Mouse (Mus musculus) T-helper 17 cell (primary cell): Measurements from ENCODE around the gene Gm26938.

Source experiments
- in situ Hi-C, 2 experiments: fragments of 300-600 bp; cut with MboI, MseI; formaldehyde crosslinking; loops; 1 replicate in 1 of 2; 2 replicates in 1 of 2; pipeline ENCODE4 v1.15.1; 2025; ENCODE audit warnings: high pct_unique_total_duplicates in 2 of 2

The Gm26938 gene

GRCm38 (mm10) chr5:139817292-139817691 is 8.9 kb downstream of the Gm26938 start:
- in situ Hi-C loops: loop anchor here in 1 of 2 experiments (10.0 kb wide), 1 partner anchor 908 kb away; the partner anchor contains the start of gene Amz1

- in situ Hi-C loops: loop anchor here in 1 of 2 experiments (10.0 kb wide), 1 partner anchor 908 kb away; the partner anchor contains the start of gene Amz1
Observed at GRCm38 (mm10) chr5:139816445-139816844, 9.8 kb downstream of the Gm26938 start.

- in situ Hi-C loops: loop anchor here in 1 of 2 experiments (10.0 kb wide), 1 partner anchor 909 kb away; the partner anchor contains the start of gene Amz1
Observed at GRCm38 (mm10) chr5:139815964-139816363, 10.2 kb downstream of the Gm26938 start.

GRCm38 (mm10) chr5:139813963-139814381 is 12.2 kb downstream of the Gm26938 start:
- in situ Hi-C loops: loop anchor here in 1 of 2 experiments (10.0 kb wide), 1 partner anchor 911 kb away; the partner anchor contains the start of gene Amz1

DNA sequence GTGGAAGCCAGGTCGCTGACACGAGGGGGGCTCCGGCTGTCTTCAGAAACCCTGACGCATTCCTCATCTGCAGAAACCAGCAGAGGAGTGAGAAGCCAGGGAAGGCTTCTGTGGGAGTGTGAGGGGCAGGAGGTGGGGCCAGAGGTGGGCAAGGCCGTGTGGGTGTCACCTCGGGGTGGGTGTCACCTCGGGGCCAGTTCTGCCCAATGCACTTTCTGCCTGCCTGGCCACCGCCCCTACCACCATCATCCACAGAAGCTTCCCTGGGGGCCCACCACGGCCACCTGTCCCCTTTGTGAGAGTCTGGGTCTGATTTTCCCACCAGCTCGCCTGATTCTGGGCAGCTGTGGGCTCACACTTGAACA is 13.1 kb downstream of the Gm26938 start:
- in situ Hi-C loops: loop anchor here in 1 of 2 experiments (10.0 kb wide), 1 partner anchor 912 kb away; the partner anchor contains the start of gene Amz1

DNA sequence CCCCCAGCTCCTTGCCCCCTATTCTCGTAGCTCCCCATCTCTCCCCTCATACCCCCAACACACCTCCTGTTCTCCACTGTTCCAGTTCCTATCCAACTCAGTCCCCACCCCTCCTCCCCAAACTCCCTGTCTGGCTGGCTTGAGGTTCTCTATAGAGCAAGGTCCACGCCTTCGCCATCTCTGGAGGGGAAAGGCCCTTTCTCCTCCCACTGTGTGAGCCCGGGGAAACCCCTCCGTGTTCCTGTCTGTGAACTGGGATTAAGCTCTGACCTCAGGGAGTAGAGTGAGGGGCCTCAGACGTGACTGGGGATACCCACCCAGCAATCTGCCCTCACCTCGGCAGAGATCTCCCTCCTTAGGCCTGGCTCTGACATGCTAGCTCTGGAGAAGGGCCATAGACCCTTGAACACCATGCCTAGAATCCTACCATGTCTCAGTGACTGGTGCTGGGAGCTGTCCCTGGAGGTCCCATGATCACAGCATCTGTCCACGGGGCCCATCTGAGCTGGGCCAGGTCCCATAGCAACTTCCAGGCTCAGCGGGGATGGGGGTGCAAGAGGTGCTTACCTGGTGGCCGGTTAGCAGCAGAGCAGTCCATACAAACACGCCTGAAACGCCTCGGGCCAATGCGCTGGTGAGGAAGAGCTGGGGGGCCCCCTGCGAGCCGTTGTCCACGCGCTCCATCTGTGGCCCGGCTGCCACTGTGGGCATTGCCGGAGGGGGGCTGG is 13.6 kb downstream of the Gm26938 start:
- in situ Hi-C loops: loop anchor here in 1 of 2 experiments (10.0 kb wide), 1 partner anchor 912 kb away; the partner anchor contains the start of gene Amz1

- in situ Hi-C loops: loop anchor here in 1 of 2 experiments (10.0 kb wide), 1 partner anchor 913 kb away; the partner anchor contains the start of gene Amz1
Observed at GRCm38 (mm10) chr5:139811677-139812397, 14.4 kb downstream of the Gm26938 start.

- in situ Hi-C loops: no loop called here
Observed at GRCm38 (mm10) chr5:139809397-139809796, 16.8 kb downstream of the Gm26938 start.

DNA sequence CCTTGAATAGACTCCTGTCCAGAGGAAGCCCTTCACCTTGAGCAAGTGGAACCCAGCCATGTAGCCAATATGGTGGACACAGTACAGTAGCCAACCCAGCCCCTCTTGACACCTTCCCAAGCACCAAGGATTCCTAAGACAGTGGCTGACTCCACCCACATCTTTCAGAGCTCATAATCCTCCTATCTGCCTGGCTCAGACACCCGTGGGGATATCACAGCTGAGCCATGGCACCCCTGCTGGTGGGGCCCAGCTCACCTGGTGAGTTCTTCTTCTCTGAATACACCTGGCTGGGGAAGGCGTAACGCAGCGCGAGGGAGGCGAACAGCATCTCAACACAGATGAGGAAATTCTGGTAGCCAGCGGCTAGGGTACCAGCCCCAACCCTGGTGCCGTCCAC is 20.3 kb downstream of the Gm26938 start:
- in situ Hi-C loops: no loop called here

DNA sequence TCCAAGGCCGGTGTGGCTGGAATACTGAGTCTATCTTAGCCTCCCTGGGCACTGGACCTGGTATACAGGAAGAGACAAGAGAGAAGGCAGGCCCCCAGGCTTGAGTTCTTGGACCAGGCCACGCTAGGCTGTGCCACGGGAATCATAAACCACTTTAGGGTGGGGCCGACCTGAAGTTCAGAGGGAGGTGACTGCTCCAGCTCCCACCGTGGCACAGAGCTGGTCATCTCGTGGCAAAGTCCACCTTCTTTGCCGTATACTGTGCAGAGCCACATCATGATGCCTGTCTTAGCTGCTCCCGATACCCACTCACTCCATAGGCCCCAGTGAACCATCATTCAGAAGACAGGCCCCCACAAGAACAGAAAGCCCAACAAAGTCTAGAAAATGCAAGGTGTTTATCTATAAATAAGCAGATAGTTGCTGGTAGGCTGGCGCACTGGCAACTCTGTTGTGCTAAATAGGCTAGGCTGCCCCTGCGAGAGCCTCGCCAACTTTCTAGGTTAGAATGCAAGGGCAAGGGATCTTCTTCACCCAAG is 21.6 kb downstream of the Gm26938 start:
- in situ Hi-C loops: no loop called here

GRCm38 (mm10) chr5:139804107-139804551 is 22.1 kb downstream of the Gm26938 start:
- in situ Hi-C loops: no loop called here

GRCm38 (mm10) chr5:139803601-139804102 is 22.6 kb downstream of the Gm26938 start:
- in situ Hi-C loops: no loop called here

GRCm38 (mm10) chr5:139803165-139803564 is 23.0 kb downstream of the Gm26938 start:
- in situ Hi-C loops: no loop called here

GRCm38 (mm10) chr5:139801880-139802279 is 24.3 kb downstream of the Gm26938 start:
- in situ Hi-C loops: no loop called here

GRCm38 (mm10) chr5:139801231-139801630 is 25.0 kb downstream of the Gm26938 start:
- in situ Hi-C loops: no loop called here

GRCm38 (mm10) chr5:139799801-139800590 is 26.2 kb downstream of the Gm26938 start:
- in situ Hi-C loops: no loop called here

GRCm38 (mm10) chr5:139799041-139799440 is 27.2 kb downstream of the Gm26938 start:
- in situ Hi-C loops: no loop called here

DNA sequence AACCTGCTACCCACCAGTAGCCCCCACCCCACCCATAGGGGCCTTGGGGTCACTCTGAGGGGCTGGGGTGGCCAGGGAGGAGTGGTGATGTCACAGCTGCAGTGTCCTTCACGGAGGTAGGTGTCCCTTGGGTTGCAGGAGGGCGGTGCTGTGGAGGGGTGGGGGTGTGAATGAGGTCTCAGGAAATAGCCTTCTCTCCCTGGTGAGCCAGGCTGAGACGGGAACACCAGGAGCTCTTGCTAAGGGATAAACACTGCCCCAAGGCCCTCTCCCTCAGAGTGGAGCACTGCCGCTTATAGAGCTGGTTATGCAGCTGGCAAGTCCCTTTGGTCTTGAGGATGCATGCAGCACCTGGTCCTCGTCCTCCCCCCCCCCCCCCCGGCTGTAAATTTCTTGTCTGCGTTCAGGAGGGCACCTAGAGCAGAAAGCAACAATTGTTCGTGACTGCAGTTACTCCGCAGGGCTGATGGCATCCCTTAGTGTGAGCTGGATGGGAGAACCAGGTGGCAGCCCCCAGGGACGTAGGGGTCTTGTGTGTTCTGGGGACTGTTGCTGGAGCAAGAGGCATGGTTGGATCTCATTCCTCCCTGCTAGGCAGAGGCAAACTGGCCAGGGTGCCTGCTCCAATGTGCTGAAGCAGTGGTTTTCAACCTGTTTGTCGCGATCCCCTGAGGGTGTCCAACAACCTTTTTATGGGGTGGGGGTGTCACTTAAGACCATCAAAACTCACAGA is 27.9 kb downstream of the Gm26938 start:
- in situ Hi-C loops: no loop called here

DNA sequence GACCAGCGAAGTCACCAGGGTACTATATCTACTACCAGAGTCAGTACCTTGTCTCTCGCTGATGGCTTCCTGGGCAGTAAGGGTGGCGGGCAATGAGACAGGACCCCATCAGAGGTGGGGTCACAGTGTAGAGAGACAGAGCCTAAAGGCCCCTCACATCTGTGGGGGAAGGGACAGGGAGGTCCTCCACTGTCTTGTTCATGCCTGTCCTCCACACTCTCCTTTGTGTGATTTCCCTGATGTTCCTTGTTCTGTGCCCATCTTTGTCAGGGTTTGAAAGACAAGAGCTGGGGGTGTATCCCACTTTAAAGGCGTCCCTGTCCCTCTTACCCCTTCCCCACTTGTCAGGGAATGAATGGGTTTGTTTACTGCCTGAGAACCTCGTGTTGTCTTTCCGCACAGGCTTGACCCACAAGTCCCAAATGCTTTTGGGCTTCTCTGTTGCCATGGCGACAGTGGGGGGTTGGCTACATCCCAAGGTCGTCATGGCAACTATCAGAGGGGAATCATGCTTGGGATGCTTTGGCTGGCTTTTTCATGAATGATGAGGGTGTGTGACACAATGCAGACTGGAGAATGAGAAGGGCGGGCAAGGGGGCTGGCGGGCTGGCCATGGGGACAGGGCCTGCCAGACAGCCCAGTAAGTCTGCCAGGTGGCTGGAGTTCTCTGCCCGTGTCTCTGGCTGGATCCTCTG is 28.6 kb downstream of the Gm26938 start:
- in situ Hi-C loops: no loop called here

GRCm38 (mm10) chr5:139796900-139797299 is 29.3 kb downstream of the Gm26938 start:
- in situ Hi-C loops: no loop called here
